Mouse (Mus musculus): ENCODE measurements around the gene Zfp958. TPM values are rescaled to one million over a fixed set of nuclear protein-coding genes. Genes with fewer than 3 reads are reported as not detected.
"Not testable (repeated sequence)": the region's sequence is repeated elsewhere in the genome, so short reads cannot be mapped to it uniquely, and the experiment has no call there.

Zfp958 gene
- 9.9 and 11.6 TPM in 2 replicates for polyA plus RNA-seq (2016; fragmentation: Nextera tagmentation; extraction: Ambion mirVana)

DNA sequence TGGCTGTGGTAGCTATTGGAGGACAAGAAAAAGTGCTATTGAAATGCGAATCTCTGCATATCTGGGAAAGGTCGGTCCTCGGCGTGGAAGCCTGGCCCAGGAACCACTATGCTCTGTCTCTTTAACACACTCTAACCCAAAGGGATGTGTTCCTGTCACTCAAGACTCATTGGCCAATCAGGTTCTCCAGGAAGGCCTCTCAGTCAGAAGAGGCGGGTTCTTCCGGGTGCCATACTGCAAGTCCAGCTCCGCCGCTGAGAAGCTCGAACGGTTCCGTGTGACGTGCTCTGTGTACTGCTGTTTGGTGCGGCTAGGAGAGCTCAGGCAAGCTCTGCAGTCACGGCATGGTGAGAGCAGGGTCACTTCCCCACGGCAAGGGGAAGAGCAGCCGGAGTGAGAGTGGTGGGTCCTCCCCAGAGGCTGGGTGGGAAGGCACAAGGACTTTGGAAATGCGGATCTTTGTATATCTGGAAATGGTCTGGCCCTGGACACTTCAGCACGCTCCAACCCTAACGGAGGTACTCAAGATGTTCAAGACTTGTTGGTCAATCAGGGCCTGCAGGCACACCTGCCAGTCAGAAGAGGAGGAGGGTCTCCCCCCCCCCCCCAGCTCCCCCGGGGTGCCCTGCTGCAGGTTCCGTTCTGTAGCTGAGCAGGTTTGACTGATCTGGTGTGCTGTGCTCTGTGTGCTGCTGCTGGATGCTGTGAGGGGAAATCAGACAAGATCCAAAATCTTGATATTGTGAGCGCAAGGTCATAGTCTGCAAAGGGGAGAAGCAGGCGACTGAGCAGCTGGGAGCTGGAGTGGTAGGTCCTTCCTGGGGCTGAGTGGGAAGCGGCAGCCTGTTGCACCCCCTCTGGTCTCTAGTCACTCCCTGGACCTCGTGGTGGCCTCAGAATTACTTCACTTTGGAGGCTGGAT lies at the start of gene Zfp958:
Zfp958 (plus strand) TSS at position 236 of the 922 bp plus-strand sequence.
- peak within 1 kb of the TSS; percentile 92 for H3K27ac ChIP-seq
- H3K4me1 ChIP-seq, result peaks cover 5% of the 10 kb centered on the region; the same call in 1 of the 2 replicates
- no peaks in the 10 kb centered on the region for H3K9me3 ChIP-seq
- 2% methylated on average over 25 of the region's 25 CpGs for WGBS
- peaks cover 16% of the 10 kb centered on the region for H3K36me3 ChIP-seq
- no peaks in the 10 kb centered on the region for H3K27me3 ChIP-seq (ENCODE audit: insufficient read depth, poor library complexity, severe bottlenecking)
- DNase-seq (ENCODE audit: low spot score), result peak; percentile 97
- H3K4me3 ChIP-seq, result peak within 1 kb of the TSS; percentile 90

GRCm38 (mm10) chr8:4581986-4582385 lies 31.0 kb upstream of the Zfp958 start:
- no peaks in the 10 kb centered on the region for H3K9me3 ChIP-seq
- no peaks in the 10 kb centered on the region for H3K36me3 ChIP-seq
- no peaks in the 10 kb centered on the region for H3K27me3 ChIP-seq (ENCODE audit: insufficient read depth, poor library complexity, severe bottlenecking)
- DNase-seq (ENCODE audit: low spot score), result no peak
- 71% methylated on average over 3 of the region's 3 CpGs for WGBS
- no peak overlapping the region for H3K27ac ChIP-seq
- H3K4me3 ChIP-seq, result no peak overlapping the region
- H3K4me1 ChIP-seq, result no peaks in the 10 kb centered on the region

GRCm38 (mm10) chr8:4582754-4583178 lies 30.2 kb upstream of the Zfp958 start:
- H3K27ac ChIP-seq, result no peak overlapping the region
- 47% methylated on average over 6 of the region's 6 CpGs for WGBS
- H3K36me3 ChIP-seq, result no peaks in the 10 kb centered on the region
- no peaks in the 10 kb centered on the region for H3K9me3 ChIP-seq
- peak; percentile 72 for DNase-seq (ENCODE audit: low spot score)
- H3K4me3 ChIP-seq, result no peak overlapping the region
- no peaks in the 10 kb centered on the region for H3K4me1 ChIP-seq
- no peaks in the 10 kb centered on the region for H3K27me3 ChIP-seq (ENCODE audit: insufficient read depth, poor library complexity, severe bottlenecking)

DNA sequence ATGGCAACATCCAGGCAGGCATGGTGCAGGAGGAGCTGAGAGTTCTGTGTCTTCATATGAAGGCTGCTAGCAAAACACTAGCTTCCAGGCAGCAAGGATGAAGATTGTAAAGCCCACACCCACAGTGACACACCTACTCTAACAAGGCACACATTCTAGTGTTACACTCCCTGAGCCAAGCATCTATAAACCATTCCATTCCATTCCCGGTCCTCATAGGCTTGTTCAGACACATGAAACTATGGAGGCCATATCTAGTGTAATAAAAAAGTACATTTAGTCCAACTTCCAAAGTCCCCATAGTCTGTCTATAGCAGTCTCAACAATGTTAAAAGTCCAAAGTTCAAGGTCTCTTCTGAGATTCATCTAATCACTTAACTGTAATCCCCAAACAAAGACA lies 28.3 kb upstream of the Zfp958 start:
- Histone ChIP-seq H3K27ac (no peak overlapping the region), H3K36me3 (no peaks in the 10 kb centered on the region), H3K4me1 (no peaks in the 10 kb centered on the region), H3K9me3 (no peaks in the 10 kb centered on the region), H3K4me3 (no peak overlapping the region), H3K27me3 (ENCODE audit: insufficient read depth, poor library complexity, severe bottlenecking) (no peaks in the 10 kb centered on the region)
- WGBS, result 95% methylated on average over 1 of the region's 1 CpGs
- no peak for DNase-seq (ENCODE audit: low spot score)

GRCm38 (mm10) chr8:4586356-4586755 lies 26.6 kb upstream of the Zfp958 start:
- Histone ChIP-seq H3K4me1 (no peaks in the 10 kb centered on the region), H3K27me3 (ENCODE audit: insufficient read depth, poor library complexity, severe bottlenecking) (no peaks in the 10 kb centered on the region), H3K4me3 (no peak overlapping the region), H3K27ac (no peak overlapping the region), H3K9me3 (no peaks in the 10 kb centered on the region), H3K36me3 (no peaks in the 10 kb centered on the region)
- 32% methylated on average over 4 of the region's 4 CpGs for WGBS
- no peak for DNase-seq (ENCODE audit: low spot score)

DNA sequence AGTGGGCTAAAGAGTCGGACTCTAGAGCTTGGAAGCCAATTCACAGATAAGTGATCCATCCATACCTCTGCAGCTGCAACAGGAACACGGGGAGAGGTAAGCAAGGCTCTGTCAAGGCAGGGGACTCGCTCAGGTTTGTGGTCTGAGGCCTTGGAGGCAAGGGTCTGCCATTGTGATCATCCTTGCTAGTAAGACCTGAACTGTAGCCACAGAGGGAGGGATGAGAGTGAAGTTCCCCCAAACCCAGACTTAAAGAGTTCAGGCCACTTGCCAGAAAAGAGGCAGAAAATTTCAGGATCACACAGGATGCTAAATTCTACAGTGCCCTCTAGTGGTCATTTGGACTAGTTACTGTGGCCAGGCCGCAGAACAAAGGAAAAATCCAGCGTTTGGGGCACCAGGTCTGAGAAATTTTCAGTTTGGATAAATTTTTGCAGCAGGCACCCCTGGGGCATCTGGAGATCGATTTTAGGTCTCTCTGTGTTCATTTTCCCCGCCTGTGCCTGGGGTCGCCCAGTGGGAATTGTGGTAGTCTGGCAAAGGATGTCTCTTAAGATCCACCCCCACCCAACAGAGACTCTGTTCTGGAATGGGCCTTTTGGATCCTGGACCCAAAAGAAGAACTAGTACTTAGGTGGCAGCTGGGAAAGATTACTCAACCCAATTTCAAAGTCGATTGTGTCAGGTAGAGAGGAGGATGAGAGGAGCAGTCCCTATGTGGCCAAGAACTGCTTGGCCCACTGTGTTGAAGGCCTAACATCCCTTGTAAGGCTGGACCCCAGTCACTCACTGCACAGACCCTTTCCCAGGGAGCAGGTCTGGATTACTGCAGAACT lies 24.6 kb upstream of the Zfp958 start:
- Histone ChIP-seq H3K36me3 (no peaks in the 10 kb centered on the region), H3K9me3 (no peaks in the 10 kb centered on the region), H3K27me3 (ENCODE audit: insufficient read depth, poor library complexity, severe bottlenecking) (no peaks in the 10 kb centered on the region), H3K27ac (peak overlapping the region; percentile 52; the same call in 1 of the 2 replicates), H3K4me3 (no peak overlapping the region), H3K4me1 (no peaks in the 10 kb centered on the region)
- DNase-seq (ENCODE audit: low spot score), result peak; percentile 74
- 40% methylated on average over 9 of the region's 9 CpGs for WGBS

DNA sequence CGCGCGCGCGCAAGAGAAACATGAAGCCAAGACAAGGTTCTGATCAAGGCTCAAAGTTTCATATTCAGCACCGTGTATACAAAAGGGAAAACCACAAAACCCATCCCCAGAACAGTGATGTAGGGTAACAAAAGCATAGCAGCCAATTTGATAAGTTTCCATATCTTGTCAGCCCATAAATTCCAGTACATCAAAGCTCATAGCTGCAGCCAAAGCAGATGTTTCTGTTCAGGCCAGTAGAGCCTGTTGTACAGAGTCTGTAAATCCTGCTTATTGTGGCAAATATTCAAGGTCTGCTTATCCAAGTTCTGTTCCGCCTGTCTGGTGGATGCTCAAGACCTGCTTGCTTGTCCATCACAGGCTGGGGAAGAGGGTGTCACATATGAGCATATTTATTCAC lies 4.1 kb upstream of the Zfp958 start:
- Histone ChIP-seq H3K27ac (no peak overlapping the region), H3K4me3 (no peak overlapping the region), H3K36me3 (no peaks in the 10 kb centered on the region), H3K27me3 (ENCODE audit: insufficient read depth, poor library complexity, severe bottlenecking) (no peaks in the 10 kb centered on the region), H3K9me3 (no peaks in the 10 kb centered on the region), H3K4me1 (peaks cover 5% of the 10 kb centered on the region; the same call in 1 of the 2 replicates)
- 92% methylated on average over 7 of the region's 7 CpGs for WGBS
- no peak for DNase-seq (ENCODE audit: low spot score)

DNA sequence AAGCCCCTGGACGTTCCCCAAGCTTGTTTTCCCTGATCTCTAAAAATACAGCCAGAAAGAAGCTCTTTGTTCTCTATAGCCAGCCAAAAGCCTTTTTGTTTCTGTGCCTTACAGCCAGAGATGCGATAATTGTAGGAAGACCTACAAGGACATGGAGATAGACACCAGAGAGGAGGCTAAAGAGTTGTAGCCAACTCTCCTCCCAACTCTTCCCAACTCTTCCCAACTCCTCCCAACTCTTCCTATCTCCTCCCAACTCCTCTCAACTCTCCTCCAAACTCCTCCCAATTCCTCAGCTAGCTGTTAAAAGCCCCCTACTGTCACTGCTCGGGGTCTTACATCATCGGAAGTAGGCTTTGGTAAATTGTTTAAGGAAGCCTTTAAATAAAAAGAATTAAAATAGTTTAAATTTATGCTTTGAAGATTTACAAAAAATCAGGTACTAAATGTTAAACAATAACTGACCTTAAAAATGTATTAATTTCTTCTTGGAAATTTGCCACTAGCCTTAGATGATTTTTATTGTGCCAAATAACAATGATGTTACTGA lies 1.3 kb upstream of the Zfp958 start:
- not testable (repeated sequence) for H3K27ac ChIP-seq; H3K4me1 ChIP-seq; H3K4me3 ChIP-seq; H3K9me3 ChIP-seq; H3K36me3 ChIP-seq; H3K27me3 ChIP-seq (ENCODE audit: insufficient read depth, poor library complexity, severe bottlenecking); DNase-seq (ENCODE audit: low spot score)
- WGBS, result 86% methylated on average over 4 of the region's 4 CpGs

DNA sequence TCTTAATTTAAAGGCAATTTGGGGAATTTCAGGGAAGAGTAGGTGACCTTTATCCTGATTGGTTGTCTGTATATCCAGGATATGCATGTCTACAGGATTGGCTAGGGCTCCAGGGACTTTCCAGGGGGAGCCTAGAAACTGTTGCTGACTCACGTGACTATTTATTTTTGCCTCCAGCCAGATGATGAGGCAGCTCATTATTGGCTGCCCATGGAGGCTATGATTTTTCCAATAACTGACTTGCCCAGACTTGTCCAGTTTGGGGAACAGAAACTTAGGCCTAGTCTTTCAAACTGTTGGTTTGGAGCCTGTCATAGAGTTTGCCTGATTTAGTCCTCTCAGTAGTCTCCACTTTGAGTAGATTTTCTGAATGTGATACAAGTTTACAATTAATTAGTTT lies 14.4 kb downstream of the Zfp958 start:
- Histone ChIP-seq H3K9me3 (peaks cover 48% of the 10 kb centered on the region), H3K27me3 (ENCODE audit: insufficient read depth, poor library complexity, severe bottlenecking) (no peaks in the 10 kb centered on the region), H3K27ac (no peak overlapping the region), H3K36me3 (peaks cover 87% of the 10 kb centered on the region), H3K4me1 (no peaks in the 10 kb centered on the region), H3K4me3 (no peak overlapping the region)
- 92% methylated on average over 1 of the region's 1 CpGs for WGBS
- no peak for DNase-seq (ENCODE audit: low spot score)

- Histone ChIP-seq H3K4me1 (no peaks in the 10 kb centered on the region), H3K36me3 (0 out of 2 replicates have a peak, but pooled peaks cover under 1% of the 10 kb centered on the region), H3K27me3 (ENCODE audit: insufficient read depth, poor library complexity, severe bottlenecking) (no peaks in the 10 kb centered on the region), H3K9me3 (no peaks in the 10 kb centered on the region), H3K4me3 (no peak overlapping the region), H3K27ac (no peak overlapping the region)
- WGBS, result 82% methylated on average over 4 of the region's 4 CpGs
- DNase-seq (ENCODE audit: low spot score), result no peak
Measured at GRCm38 (mm10) chr8:4637071-4637470, 24.1 kb downstream of the Zfp958 start.

DNA sequence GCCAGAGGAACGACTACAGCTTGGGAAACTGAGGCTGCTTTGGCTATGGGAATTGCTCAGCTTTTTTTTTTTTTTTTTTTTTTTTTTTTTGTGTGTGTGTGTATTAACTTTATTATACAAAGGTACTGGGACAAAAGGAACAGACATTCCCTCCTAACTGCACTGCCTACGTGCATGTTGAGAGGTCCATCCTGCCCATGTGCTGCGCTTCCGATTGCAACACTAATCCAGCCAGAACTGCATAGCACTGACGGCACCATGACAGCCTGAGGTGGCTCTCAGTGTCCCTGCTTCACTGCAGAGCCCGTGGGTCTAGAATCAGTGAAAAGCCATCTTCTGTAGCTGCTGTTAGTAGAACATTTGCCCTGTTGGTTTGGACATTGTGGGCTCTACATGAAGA lies 30.0 kb downstream of the Zfp958 start:
- H3K27ac ChIP-seq; H3K4me3 ChIP-seq; H3K36me3 ChIP-seq; H3K4me1 ChIP-seq; DNase-seq (ENCODE audit: low spot score); H3K27me3 ChIP-seq (ENCODE audit: insufficient read depth, poor library complexity, severe bottlenecking); H3K9me3 ChIP-seq: not testable (repeated sequence)
- 84% methylated on average over 6 of the region's 6 CpGs for WGBS

- DNase-seq (ENCODE audit: low spot score), result peak; percentile 77
- Histone ChIP-seq H3K9me3 (peaks cover 4% of the 10 kb centered on the region; the same call in 1 of the 2 replicates), H3K27ac (no peak overlapping the region), H3K27me3 (ENCODE audit: insufficient read depth, poor library complexity, severe bottlenecking) (no peaks in the 10 kb centered on the region), H3K4me1 (no peaks in the 10 kb centered on the region), H3K36me3 (no peaks in the 10 kb centered on the region), H3K4me3 (no peak overlapping the region)
- 87% methylated on average over 7 of the region's 7 CpGs for WGBS
Measured at GRCm38 (mm10) chr8:4656536-4656935, 43.6 kb downstream of the Zfp958 start.
